Mouse (Mus musculus) heart, postnatal 36 days (tissue): ENCODE results near the gene Opn3. TPM values are rescaled to one million over a fixed set of nuclear protein-coding genes. Genes with fewer than 3 reads are reported as not detected.

ENCODE experiments used
- DNase-seq, 2 experiments: peaks; one replicate each; pipeline ENCODE4 v3.0.0; 2021 to 2022
- intact Hi-C: fragments of 180-260 bp; cut with DNase I; formaldehyde crosslinking; loops from one replicate; pipeline ENCODE4 v1.15.1; 2025
- total RNA-seq, 2 experiments: library from RNA; stranded (reverse); gene quantifications; 2 replicates each; pipeline ENCODE4 v1.2.3; 2021

Gene Opn3
- total RNA-seq, 2 experiments from 2014 or later = 7.2 to 9.9 TPM

DNA sequence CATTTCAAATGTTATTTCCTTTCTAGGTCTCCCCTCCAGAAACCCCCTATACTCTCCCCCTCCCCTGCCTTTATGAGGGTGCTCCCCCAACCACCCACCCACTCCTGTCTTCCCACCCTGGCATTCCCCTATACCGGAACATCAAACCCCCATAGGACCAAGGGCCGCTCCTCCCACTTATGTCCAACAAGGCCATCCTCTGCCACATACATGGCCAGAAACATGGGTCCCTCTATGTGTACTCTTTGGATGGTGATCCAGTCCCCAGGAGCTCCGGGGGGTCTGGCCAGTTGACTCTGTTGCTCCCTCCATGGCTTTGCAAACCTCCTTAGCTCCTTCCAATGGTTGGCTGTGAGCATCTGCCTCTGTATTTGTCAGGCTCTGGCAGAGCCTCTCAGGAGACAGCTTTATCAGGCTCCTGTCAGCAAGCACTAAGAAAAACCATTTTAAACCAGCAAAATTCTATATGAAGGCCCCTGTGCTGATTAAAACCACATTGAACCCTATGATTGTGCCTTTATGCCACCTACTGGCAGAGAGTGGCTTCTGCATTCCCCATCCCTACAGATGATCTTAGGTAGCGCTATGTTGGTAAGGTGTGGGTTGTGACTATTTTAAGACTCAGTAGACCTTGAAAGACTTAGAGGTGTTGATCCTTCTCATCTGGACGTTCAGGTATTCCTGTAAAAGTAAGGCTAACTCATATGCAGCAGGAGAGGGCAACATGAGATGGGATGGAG, 23.7 kb downstream of the Opn3 start:
- intact Hi-C loops = loop anchor here (10.0 kb wide), 1 partner anchor 544 kb away; no protein-coding TSS in a partner anchor
- DNase-seq = no peak

DNA sequence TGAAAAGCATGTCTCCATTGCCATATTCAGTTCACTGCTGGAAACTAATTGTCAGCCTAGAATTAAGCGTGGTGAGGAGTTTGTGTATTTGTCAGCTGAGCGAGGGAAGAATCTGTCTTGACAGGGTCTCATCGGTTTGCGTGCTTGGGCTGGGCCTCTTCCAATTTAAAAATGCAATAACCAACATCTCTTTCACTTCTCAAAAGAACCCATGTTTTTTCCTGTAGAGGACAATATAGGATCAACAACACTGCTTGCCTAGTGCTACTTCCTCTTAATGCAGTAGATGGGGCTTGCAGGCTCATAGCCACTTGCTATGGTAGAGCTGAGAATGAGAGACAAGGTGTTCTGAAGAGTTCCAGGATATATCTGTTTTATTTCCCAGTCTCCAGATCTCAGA, 32.7 kb downstream of the Opn3 start:
- intact Hi-C loops = loop anchor here (10.0 kb wide), 1 partner anchor 535 kb away; no protein-coding TSS in a partner anchor
- no peak for DNase-seq

DNA sequence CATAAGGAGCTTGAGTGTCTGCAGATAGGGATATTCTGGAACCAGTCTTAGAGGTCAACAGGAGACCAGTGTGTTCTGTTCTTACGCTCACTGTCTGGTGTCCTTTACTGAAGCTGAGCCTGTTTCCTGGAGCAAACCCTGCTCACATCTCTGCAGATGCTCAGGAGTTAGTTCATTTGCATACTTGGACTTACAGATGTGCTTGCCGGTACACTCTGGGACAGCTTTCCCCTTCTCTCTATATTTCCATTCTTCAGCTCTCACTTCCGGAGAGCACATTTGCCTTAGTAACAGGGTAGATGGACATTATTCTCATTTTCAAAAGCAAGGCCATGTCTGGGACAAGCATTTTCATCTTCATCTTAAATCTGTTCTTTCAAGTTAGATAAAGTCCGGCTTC, 44.0 kb downstream of the Opn3 start:
- no peak for DNase-seq
- intact Hi-C loops = no loop called here

DNA sequence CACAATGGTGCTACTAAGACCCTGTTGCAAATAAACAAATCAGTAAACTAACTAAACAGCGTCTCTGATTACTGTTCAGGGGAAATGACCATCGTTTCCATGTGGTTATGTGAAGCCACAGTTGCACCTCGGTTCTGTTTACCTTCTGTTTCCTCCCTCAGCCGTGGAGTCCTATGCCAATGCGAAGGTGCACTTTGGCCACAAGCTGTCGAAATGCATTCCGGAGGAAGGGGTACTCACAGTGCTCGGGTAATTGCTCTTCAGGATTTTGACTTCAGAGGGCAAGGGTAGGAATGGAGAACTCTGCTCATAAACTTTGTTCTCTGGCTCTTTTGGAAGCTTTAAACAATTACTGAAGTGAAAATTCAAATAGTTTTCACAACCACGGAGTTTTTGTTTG, 45.6 kb downstream of the Opn3 start:
- intact Hi-C loops = no loop called here
- no peak for DNase-seq

DNA sequence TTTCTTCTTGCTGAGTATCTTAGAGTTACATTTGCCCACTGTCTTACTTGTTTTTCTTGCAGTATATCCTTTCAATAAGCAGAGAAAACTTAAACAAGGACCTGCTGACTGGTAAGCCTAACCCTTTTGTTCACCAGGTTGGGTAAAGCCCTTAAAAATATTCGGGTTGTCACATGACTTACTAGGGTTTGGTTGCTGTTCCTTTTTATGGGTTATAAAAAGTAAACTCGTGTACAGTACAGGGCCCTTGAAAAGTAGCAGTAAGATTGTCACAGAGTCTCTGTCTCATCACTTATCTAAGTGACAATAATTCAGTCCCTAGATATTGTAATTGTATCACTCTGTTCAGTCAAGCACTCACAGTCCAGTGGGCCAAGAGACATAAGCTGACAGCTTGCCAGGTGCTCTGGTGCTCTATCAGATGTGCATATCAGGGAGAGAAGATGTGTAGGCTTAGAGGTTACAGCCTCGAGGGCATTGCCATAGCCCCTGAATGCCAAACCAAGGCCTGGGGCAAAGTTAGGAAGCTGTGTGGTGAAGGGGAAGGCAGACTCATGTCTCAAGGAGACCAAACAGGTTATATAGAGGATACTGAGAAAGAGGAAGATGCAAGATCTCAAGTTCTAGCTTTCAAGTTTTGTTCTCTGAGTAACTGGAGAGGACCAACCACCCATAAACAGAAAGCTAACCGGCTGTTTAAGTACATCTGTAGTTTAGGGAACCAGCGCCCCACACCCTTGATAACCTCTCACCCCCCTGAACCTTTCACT, 48.9 kb downstream of the Opn3 start:
- intact Hi-C loops = no loop called here
- DNase-seq = no peak

DNA sequence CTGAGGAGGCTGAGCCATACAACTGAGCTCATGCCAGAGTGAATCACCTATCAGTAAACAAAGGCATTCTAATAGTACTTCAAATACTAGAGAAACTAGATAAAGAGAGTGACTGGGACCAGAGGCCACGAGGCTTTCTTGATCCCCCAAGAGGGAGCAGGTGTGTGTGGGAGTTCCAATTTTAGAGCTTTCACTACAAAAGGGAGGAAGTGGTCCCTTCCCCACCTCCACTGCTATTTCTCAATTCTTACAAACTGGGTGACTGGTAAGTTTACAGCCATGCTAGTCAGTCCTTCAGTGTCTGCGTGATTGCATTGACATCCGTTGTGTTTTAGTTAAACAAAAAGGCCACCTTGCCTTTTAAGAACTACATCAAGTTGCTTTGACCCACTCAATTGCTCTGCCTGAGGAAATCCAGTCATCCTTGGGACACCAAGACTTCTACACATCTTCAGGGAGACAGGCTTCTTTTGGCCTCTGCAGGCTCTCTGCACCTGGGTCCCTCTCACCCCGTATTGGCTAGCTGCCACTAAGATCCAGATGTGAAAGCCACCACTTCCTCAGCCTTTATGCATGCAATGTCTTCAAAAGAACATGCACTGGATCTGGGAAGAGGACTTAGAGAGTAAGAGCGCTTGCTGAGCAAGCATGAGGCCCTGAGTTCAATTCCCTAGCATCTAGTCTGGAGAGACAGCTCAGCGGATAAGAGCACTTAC, 52.0 kb downstream of the Opn3 start:
- no peak for DNase-seq
- intact Hi-C loops = no loop called here

DNA sequence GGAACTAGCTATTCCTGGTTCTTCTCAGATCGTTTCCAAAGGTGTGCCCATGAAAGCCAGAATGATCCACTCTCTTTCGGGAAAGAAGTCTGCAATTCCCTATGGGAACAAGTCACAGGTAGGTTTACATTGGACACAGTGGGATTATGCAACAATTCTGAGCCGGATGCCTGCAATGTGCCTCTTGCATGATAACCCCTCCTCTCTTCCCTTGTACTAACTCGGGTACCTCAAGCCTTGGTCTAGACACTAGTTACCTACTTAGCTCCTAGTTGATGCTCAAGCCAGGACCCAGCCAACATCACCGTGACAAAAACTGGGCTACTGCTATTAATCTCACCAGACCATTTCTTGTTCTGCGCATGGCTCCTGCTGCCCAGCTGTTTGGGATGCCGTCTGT, 53.5 kb downstream of the Opn3 start:
- no peak for DNase-seq
- intact Hi-C loops = no loop called here

DNA sequence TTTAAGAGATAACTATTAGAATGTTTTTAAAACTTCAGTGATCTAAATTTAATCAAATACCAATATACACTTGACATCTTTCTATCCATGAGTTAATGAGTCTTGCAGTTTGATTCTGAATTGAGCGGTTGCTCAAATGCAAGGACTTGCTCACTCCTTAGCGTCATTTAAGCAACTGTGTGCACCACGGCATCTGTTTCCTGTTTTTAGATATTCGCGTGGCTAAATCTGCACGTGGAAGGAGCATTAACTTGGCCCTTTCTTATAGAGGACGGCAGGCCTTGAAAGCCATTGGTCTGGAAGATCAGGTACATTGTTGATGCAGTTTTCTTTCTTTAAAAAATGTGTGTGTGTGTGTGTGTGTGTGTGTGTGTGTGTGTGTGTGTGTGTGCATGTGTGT, 54.9 kb downstream of the Opn3 start:
- no peak for DNase-seq
- intact Hi-C loops = no loop called here

DNA sequence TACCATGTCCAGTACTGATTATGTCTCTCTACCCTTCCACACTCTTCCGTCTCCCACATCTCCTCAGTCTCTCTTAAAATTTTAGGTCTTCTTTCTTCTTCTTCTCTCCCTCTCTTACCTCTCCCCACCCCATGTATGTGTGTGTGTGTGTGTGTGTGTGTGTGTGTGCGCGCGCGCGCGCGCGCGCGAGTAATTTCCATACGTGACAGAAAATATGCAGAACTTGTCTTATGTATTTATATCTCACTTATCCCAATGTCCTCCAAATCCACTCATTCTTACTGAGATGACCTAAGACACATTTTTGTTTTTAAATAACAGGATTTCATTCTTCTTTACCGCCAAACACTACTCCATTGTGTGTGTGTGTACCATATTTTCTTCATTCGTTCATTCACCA, 60.1 kb downstream of the Opn3 start:
- intact Hi-C loops = no loop called here
- no peak for DNase-seq

DNA sequence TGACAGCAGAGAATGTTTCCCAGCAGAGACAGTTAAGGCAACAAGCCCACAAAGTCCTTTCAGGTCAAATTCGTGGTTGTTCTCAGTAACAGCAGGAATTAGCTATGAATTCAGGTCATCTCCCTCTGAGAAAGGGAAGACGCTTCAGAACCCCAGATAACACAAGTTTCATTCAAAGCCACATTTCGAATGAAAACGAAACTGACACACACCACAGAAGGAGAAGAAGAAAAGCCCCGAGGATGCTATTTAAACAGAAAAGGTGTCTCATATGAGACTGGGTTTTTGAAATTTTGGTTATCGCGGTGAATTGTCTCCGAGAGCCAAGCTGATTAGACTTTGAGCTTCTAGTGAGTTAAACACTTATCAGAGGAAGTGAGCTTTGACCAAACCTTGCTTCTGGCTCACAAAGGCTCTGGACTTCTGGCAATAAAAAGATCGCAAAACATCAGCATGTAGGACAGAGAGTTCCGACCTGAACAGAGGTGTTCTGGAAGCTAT, 60.8 kb downstream of the Opn3 start:
- intact Hi-C loops = loop anchor here (2.0 kb wide), 1 partner anchor 53 kb away; no protein-coding TSS in a partner anchor
- no peak for DNase-seq

DNA sequence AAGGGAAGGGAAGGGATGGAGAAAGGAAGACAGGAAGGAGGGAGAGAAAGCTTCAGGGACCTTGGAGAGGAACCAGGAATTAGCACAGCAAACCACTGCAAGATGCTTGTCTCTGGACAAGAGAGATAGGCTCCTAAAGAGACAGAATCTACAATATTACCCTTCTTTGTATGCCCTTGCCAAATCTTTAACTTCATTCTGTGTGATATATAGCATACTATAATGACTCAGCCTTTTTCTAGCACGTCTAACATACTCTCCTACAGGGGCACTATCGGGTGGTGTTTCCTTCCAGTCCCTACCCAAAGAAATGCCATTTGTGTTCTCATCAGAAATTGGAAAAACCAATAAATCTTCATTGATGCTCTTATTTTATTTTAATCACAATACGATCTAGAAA, 61.5 kb downstream of the Opn3 start:
- intact Hi-C loops = loop anchor here (2.0 kb wide), 1 partner anchor 54 kb away; no protein-coding TSS in a partner anchor
- no peak for DNase-seq

DNA sequence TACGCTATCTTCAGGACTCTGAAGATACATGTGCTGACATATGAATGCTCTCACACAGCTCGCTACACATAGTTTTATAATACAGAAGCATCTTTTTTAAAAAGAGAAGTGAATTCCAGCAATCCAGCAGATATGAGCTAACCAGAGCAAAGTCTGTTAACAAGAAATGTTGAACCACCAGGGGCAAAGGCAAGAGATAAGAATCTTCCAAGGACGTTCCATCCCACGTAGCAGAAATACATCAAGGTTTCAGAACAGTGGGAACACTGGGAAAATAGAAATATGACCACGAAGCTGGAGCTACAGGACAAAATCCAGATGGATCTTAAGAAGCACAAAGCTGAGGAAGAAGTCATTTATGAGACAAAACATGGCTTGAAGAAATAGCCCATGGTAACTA, 62.2 kb downstream of the Opn3 start:
- DNase-seq = no peak
- intact Hi-C loops = loop anchor here (2.0 kb wide), 1 partner anchor 54 kb away; no protein-coding TSS in a partner anchor

DNA sequence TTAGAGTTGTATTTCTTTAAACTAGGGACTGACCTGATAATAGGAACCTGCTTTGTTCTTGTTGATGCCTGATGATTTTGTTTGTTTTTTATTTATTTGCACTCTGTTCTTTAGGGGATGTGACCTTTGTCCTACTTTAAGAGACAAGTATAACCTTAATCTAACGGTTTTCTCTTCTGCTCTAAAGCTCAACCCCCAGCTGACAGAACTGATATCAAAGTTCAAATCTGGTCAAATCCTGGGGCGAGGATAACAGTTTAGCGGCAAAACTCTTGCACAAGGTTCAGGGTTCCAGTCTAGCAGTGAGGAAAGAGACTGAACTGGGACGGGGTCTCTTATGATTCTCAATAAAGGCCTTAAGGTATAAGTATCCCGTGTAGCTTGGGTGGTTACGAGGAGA, 63.3 kb downstream of the Opn3 start:
- DNase-seq = no peak
- intact Hi-C loops = loop anchor here (5.0 kb wide), 1 partner anchor 253 kb away; the partner anchor contains the start of gene Exo1

DNA sequence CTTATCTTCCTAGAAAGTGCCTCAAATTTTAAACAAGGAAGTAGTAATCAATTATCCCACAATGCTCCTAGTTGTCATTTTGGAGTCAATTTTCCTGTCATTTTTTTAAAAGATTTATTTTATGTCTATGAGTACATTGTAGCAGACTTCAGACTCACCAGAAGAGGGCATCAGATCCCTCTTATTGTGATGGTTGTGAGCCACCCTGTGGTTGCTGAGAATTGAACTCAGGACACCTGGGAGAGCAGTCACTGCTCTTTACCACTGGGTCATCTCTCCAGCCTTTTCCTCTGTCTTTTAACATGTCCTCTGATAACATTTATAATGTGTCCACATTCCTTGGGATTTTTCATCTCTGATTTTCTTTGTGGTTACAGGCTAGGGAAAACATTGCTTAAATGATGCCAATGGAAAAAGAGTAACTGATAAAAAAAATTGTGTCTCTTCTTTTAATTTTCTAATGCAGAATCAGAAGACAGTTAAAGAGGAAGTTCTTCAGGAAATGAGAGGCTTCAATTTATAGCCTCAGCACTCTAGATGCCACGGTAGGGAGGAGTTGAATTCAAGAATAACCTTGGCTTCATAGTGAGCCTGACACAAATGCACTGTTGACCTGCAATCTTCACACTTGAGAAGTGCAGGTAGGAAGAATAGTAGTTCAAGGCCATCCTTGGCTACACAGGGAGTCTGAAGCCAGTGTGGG, 66.4 kb downstream of the Opn3 start:
- DNase-seq = no peak
- intact Hi-C loops = loop anchor here (1.0 to 5.0 kb wide), 3 partner anchors 66 to 299 kb away; partner anchors contain the start of genes Chml, Exo1 and Opn3

DNA sequence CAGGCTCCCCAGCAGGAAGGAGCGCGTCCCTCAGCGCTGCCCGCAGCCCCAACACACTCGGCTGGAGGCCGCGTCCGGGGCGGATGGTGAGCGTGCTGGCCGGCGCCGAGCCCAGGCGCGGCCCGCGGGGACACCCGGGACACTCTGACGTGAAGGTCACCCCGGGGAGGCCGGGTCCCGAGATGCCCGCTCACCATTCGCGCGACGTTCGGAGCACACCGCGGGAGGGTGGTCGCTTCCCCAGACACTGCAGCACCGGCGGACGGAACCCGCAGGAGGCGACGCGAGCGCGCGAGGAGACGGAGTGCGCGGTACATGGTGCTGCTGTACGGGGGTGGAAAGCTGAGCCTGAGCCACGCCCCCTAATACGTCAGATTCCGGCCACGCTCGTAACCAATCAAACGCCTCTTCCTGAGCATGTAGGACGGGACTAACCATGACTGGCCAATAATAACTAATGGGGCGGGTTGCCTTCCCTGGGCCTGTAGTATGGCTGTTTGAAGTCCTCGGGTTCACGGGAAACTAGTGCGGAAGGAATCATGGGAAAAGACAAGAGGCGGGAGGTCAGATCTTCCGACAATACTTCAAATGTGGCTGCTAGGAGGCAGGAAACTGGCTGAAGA, 67.2 kb downstream of the Opn3 start, which contains the start of gene Fh1:
TSS of gene Fh1 (minus strand) at position 379 of the 623 bp plus-strand sequence.
- DNase-seq = peak; percentile 94 to 97
- intact Hi-C loops = loop anchor here (1.0 to 5.0 kb wide), 2 partner anchors 67 to 257 kb away; partner anchors contain the start of genes Chml, Exo1 and Opn3

DNA sequence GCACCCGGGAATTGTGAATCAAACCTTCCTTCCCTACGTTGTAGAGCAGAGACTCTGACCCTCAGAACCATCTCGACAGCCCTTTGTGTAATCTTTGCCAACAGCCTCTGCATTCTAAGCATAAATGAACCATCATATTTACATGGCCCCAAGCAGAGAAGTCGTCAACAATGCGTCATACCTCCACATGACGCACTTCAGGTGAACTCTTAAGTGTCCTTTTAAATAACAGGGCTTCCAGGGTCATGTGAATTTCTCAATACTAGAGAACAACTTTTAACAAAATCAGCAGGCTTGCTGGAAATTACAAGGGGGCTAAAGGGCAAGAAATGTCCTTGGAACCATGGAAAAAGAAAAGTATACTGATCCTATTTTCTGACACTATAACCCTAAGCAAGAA, 68.9 kb downstream of the Opn3 start:
- intact Hi-C loops = no loop called here
- no peak for DNase-seq

DNA sequence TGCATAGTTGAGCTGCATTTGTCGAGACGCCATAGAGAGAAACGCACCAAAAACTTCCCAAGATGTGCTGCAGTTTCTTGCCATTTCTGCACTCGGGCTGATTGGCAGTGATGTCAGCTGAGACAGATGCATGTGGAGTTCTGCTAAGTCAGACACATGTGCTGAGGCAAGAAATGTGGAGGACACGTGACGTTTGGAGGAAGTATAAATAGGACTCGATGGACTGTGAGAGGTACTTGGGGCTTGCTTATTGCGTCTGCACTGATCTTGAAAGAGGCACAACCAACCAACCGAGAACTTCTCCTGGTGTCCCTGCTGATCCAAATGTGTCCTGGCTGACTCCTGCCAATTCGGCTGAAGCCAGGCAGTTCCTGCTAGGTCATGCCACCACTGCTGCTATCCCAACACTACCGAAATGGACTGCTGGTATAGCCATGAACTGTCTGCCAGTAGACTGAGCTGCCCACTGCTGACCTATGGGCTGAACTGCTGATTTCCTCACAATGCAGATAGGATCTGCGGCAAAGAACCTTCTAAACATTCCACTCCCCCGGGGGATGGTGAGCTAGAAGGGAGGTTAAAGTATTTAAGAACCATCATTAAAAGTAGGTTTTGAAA, 72.7 kb downstream of the Opn3 start, which contains the start of gene Kmo:
TSS of gene Kmo (plus strand) at position 568 of the 618 bp plus-strand sequence.
- DNase-seq = no peak
- intact Hi-C loops = no loop called here

DNA sequence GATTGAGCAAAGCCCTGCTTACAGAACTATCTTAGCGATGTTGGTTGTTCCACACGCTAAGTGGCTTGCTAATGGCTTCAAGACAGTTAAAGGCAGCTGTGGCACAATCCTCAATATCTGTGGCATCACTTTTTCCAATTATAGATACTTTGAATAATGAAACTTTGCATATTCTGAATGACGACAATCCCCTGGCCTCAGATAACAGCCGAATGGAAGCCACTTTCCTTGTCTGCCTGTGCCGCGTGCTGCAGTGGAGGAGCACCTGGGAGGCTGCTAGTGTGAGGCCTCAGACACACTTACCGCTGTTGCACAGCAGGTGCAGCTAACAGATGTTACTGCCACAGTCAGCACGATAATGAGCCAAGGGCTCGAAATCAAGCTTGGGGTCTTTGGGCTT, 77.6 kb downstream of the Opn3 start:
- DNase-seq = no peak
- intact Hi-C loops = no loop called here
